Mouse (Mus musculus): Measurements from ENCODE around the gene Mpc1. TPM values are rescaled to one million over a fixed set of nuclear protein-coding genes. Genes with fewer than 3 reads are reported as not detected.
A peak's percentile ranks its signal among the peaks of the same experiment; 100 is the strongest.

Gene Mpc1
- polyA plus RNA-seq, 1 experiment from 2014 or later, result 166 TPM

DNA sequence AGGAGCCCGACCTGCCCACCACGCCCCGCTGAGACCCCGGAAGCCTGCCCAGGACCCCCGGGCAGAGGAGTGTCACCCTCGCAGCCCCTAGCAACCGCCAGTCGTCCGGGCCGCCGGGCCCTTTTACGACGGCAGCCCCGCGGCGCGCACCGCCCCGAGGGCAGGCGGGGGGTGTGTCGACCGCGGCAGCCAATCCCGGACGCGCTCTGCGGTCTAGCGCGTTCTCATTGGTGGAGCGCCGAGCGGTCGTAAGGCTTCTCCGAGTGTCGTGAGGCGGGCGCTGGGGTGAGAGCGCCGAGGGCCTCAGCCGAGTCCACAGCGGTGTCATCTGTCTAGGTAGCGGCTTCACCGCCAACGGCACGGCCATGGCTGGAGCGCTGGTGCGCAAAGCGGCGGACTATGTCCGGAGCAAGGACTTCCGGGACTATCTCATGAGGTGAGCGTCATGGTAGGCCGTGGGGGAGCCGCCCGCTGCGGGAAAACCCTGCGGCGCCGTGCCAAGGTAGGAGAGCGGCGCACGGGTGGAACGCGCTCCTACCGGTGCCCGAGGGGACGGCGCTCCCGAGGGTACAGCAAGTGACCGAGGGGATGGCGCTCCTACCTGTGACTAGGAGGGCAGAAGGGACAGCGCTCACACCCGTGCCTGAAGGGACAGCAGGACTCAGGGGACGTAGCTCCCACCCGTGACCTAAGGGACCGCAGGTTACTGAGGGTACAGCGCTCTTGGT, 986 bp downstream of the Mpc1 start:
- H3K4me2 ChIP-seq, result peak overlapping the region; percentile 93
- peak overlapping the region; percentile 85 for H3K9ac ChIP-seq
- peak overlapping the region; percentile 99 for H3K27ac ChIP-seq (ENCODE audit: poor library complexity, severe bottlenecking)
- H3K4me3 ChIP-seq, result peak overlapping the region; percentile 69
- peaks cover 5% of the 10 kb centered on the region; the same call in 1 of the 2 replicates for H3K27me3 ChIP-seq (replicated peaks)
- under 1% methylated on average over 77 of the region's 77 CpGs for WGBS
- no peaks in the 10 kb centered on the region for H3K9me3 ChIP-seq (replicated peaks)
- ATAC-seq (ENCODE audit: insufficient number of reproducible peaks, low FRiP score), result peak; percentile 99
- H3K36me3 ChIP-seq, result no peaks in the 10 kb centered on the region
- H3K4me1 ChIP-seq (replicated peaks), result peaks cover 6% of the 10 kb centered on the region; the same call in 1 of the 2 replicates

DNA sequence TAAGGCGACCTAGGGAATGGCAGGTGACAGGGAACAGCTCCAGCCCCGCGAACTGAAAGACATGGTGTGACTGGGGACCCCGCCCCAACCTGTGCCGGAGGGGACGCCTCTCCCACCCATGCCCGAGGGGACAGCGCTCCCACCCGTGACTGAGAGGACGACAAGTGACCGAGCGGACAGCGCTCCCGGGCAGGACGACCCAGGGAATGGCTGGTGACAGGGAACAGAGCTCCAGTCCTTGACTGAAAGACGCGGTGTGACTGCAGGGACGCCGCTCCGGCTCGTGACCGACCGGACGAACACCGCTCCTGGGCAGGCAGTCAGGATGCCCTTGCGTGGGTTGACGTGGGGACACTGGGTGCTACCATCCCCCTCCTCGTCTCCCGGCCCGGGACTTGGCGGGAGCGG, 1.6 kb downstream of the Mpc1 start:
- Histone ChIP-seq H3K4me1 (replicated peaks) (peaks cover 6% of the 10 kb centered on the region; the same call in 1 of the 2 replicates), H3K4me3 (peak overlapping the region; percentile 69), H3K9ac (peak overlapping the region; percentile 85), H3K9me3 (replicated peaks) (no peaks in the 10 kb centered on the region), H3K27ac (ENCODE audit: poor library complexity, severe bottlenecking) (peak overlapping the region; percentile 89), H3K27me3 (replicated peaks) (peaks cover 5% of the 10 kb centered on the region; the same call in 1 of the 2 replicates), H3K4me2 (peak overlapping the region; percentile 93), H3K36me3 (peaks cover 1% of the 10 kb centered on the region; the same call in 1 of the 2 replicates)
- ATAC-seq (ENCODE audit: insufficient number of reproducible peaks, low FRiP score), result peak; percentile 14
- under 1% methylated on average over 32 of the region's 32 CpGs for WGBS

DNA sequence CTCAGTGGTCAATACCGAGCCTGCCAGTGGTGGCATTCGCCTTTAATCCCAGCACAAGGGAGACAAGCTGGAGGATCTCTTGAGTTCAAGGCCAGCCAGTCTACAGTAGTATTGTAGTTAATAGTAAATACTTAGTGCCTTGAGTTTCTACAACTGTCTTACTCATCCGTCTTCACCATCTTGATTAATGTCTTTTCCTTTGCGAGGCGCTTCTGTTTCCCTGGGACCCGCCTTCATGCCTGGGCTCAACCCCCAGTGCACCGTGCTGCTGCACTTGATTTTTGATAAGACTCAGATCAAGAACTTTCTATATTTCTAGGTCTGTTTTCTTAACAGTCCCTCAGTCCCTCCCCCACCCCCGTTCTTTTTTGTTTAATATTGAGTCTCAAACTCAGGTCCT, 2.4 kb downstream of the Mpc1 start:
- Histone ChIP-seq H3K27me3 (replicated peaks) (peaks cover 1% of the 10 kb centered on the region; the same call in 1 of the 2 replicates), H3K9me3 (replicated peaks) (no peaks in the 10 kb centered on the region), H3K4me1 (replicated peaks) (peaks cover 6% of the 10 kb centered on the region; the same call in 1 of the 2 replicates), H3K27ac (ENCODE audit: poor library complexity, severe bottlenecking) (no peak overlapping the region), H3K4me2 (peak overlapping the region; percentile 93), H3K36me3 (peaks cover 8% of the 10 kb centered on the region; the same call in 1 of the 2 replicates), H3K4me3 (peak overlapping the region; percentile 69), H3K9ac (no peak overlapping the region)
- no peak for ATAC-seq (ENCODE audit: insufficient number of reproducible peaks, low FRiP score)
- 38% methylated on average over 8 of the region's 8 CpGs for WGBS

DNA sequence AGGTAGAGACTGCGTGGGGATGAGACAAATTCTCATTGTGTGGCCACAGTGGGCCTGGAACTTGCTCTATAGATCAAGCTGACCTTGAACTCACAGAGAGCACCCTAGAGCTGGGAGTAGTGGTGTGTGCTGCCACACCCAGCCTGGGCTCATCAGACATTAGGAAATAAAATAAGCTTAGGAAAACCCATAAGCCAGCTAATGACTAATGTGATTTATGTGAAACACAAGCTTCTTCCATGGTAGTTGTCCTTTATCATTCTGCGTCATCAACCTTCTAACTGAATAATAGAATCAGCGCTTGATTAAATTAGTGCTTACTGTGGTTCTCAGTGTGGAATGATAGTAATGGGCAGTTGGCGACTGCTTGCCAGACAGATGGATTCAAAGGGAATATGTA, 4.3 kb downstream of the Mpc1 start:
- H3K4me1 ChIP-seq (replicated peaks), result peaks cover 6% of the 10 kb centered on the region; the same call in 1 of the 2 replicates
- WGBS, result 87% methylated on average over 4 of the region's 4 CpGs
- no peaks in the 10 kb centered on the region for H3K27me3 ChIP-seq (replicated peaks)
- H3K4me2 ChIP-seq, result no peak overlapping the region
- no peak for ATAC-seq (ENCODE audit: insufficient number of reproducible peaks, low FRiP score)
- H3K9me3 ChIP-seq (replicated peaks), result no peaks in the 10 kb centered on the region
- H3K27ac ChIP-seq (ENCODE audit: poor library complexity, severe bottlenecking), result no peak overlapping the region
- H3K36me3 ChIP-seq, result peaks cover 12% of the 10 kb centered on the region
- H3K9ac ChIP-seq, result no peak overlapping the region
- H3K4me3 ChIP-seq, result no peak overlapping the region

DNA sequence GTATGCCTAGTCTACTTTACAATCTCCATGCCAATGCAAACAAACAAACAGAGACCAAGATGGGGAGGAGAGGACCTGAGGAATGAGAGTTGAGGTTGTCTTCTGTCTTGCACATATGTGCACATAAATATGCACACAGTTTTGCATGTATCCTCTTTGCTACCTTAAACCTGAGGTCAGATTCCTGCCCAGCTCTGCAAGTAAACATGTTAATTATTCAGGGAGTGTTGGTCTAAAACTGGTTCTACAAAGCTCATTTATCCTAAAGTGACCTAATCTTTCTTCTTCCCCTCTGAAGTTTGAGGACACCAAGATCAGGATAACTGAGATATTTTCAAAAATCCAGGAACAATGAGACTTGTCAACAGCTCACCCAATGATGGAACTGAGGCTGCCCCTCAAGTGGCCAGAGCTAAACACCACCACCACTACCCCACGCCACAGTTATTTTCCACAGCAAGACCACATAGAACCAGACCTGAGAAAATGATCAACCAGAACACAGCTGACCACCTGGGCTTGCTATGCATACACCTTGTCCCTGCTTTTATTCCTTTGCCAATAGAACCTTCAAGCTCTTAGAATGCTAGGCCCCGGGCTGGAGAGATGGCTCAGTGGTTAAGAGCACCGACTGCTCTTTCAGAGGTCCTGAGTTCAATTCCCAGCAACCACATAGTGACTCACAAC, 7.4 kb downstream of the Mpc1 start:
- no peak for ATAC-seq (ENCODE audit: insufficient number of reproducible peaks, low FRiP score)
- Histone ChIP-seq H3K4me3 (no peak overlapping the region), H3K27me3 (replicated peaks) (no peaks in the 10 kb centered on the region), H3K27ac (ENCODE audit: poor library complexity, severe bottlenecking) (no peak overlapping the region), H3K4me2 (no peak overlapping the region), H3K9me3 (replicated peaks) (no peaks in the 10 kb centered on the region), H3K9ac (no peak overlapping the region), H3K36me3 (peaks cover 12% of the 10 kb centered on the region), H3K4me1 (replicated peaks) (peaks cover 3% of the 10 kb centered on the region; the same call in 1 of the 2 replicates)
- WGBS, result 89% methylated on average over 3 of the region's 3 CpGs

DNA sequence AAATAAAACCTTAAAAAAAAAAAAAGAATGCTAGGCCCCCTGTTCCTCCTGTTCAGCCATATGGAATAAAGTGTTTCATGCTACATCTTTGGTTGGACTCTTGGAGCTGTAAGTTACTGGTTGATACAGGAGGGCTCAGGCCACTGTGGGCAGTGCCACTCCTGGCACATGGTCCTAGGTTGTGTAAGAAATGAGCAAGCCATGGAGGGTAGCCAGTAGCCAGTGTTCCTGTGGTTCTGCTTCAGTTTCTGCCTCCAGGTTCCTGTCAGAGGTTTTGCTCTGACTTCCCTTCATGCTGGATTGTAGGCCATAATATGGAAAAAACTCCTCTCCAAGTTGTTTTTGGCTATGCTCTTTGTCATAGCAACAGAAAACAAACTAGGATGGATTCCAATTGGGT, 8.0 kb downstream of the Mpc1 start:
- Histone ChIP-seq H3K27ac (ENCODE audit: poor library complexity, severe bottlenecking) (no peak overlapping the region), H3K4me1 (replicated peaks) (no peaks in the 10 kb centered on the region), H3K4me2 (no peak overlapping the region), H3K9me3 (replicated peaks) (no peaks in the 10 kb centered on the region), H3K27me3 (replicated peaks) (no peaks in the 10 kb centered on the region), H3K4me3 (no peak overlapping the region), H3K9ac (no peak overlapping the region), H3K36me3 (peaks cover 15% of the 10 kb centered on the region)
- no peak for ATAC-seq (ENCODE audit: insufficient number of reproducible peaks, low FRiP score)

DNA sequence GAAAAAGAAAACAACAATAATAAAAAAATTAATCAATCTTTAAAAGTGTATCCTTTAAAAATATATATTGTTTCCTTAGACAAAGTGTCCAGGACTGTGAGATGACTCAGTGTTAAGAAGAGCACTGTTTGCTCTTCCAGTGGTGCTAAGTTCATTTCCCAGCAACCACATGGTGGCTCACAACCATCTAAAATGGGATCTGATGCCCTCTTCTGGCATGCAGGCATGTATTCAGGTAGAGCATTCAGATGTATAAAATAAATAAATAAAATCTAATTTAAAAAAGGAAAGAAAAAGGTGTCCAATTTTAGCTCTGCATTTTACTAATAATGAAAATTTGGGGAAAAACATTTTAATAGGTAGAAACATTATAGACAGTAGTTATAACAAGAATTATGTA, 13.1 kb downstream of the Mpc1 start:
- no peaks in the 10 kb centered on the region for H3K9me3 ChIP-seq (replicated peaks)
- no peak overlapping the region for H3K27ac ChIP-seq (ENCODE audit: poor library complexity, severe bottlenecking)
- no peak for ATAC-seq (ENCODE audit: insufficient number of reproducible peaks, low FRiP score)
- no peak overlapping the region for H3K9ac ChIP-seq
- no peak overlapping the region for H3K4me2 ChIP-seq
- no peak overlapping the region for H3K4me3 ChIP-seq
- H3K27me3 ChIP-seq (replicated peaks), result no peaks in the 10 kb centered on the region
- H3K4me1 ChIP-seq (replicated peaks), result no peaks in the 10 kb centered on the region
- H3K36me3 ChIP-seq, result peaks cover 14% of the 10 kb centered on the region

DNA sequence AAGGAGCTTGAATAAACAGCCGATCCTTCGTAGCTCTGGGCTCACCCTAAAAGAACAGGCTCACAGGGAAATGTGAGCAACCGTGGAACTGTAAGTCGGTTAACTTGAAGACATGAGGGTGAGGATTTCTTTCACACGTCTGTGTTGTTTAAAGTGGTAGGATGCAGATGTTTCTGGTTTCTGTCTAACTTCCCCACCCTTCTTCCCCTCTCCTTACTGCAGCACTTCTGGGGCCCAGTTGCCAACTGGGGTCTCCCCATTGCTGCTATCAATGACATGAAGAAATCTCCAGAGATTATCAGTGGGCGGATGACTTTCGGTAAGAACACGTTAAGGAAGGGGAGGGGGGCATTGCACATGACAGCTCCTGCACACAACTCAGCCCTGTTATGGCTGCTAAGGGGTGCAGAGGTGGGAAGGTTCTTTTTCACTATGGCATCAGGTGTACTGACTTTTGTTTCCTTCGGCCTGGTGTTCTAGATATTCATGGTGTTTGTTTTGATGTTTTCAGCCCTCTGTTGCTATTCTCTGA, 13.7 kb downstream of the Mpc1 start:
- Histone ChIP-seq H3K27me3 (replicated peaks) (no peaks in the 10 kb centered on the region), H3K4me2 (no peak overlapping the region), H3K4me3 (no peak overlapping the region), H3K27ac (ENCODE audit: poor library complexity, severe bottlenecking) (no peak overlapping the region), H3K9ac (no peak overlapping the region), H3K9me3 (replicated peaks) (no peaks in the 10 kb centered on the region), H3K36me3 (peaks cover 14% of the 10 kb centered on the region), H3K4me1 (replicated peaks) (no peaks in the 10 kb centered on the region)
- WGBS, result 79% methylated on average over 9 of the region's 9 CpGs
- ATAC-seq (ENCODE audit: insufficient number of reproducible peaks, low FRiP score), result no peak

DNA sequence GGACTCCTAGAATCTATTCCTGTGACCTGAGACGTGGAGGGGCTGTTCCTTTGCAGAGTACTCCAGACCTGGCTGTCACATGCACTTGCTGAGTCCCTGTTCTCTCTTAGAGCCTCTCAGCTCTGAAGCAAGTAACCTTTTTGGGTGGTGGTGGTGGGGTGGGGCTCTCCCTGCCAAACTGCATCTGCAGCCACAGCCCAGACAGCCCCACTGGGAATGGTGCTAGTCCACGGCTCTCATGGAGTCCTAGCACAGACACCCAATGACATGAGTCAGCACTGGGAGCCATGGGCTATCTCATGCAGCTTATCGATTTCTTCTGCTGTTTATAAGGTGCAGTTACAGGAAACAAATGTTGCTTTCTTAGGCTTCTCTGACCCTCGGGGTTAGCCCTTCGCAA, 15.0 kb downstream of the Mpc1 start:
- 78% methylated on average over 5 of the region's 5 CpGs for WGBS
- Histone ChIP-seq H3K9ac (no peak overlapping the region), H3K9me3 (replicated peaks) (no peaks in the 10 kb centered on the region), H3K4me2 (no peak overlapping the region), H3K4me3 (no peak overlapping the region), H3K27me3 (replicated peaks) (no peaks in the 10 kb centered on the region), H3K27ac (ENCODE audit: poor library complexity, severe bottlenecking) (no peak overlapping the region), H3K4me1 (replicated peaks) (no peaks in the 10 kb centered on the region), H3K36me3 (peaks cover 14% of the 10 kb centered on the region)
- no peak for ATAC-seq (ENCODE audit: insufficient number of reproducible peaks, low FRiP score)

DNA sequence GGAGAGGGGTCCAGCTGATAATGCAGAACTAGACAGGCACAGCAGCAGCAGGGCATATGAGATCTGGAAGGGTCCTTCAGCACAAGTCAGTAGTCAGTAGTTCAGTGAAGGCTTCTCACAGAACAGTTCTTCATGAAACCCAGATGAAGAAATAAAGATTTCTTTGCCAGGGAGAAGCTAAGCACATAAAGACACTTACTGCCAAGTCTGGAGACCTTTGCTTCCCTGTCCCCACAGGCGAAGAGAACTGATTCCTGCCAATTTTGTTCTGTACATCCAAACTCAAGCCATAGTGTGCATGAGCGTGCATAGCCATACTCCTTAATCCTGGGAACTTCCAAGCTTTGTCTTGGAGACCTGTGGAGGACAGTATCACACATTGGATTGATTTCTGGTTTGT, 15.6 kb downstream of the Mpc1 start:
- WGBS, result 91% methylated on average over 2 of the region's 2 CpGs
- Histone ChIP-seq H3K9ac (no peak overlapping the region), H3K4me3 (no peak overlapping the region), H3K27me3 (replicated peaks) (no peaks in the 10 kb centered on the region), H3K4me2 (no peak overlapping the region), H3K4me1 (replicated peaks) (no peaks in the 10 kb centered on the region), H3K27ac (ENCODE audit: poor library complexity, severe bottlenecking) (no peak overlapping the region), H3K36me3 (peaks cover 14% of the 10 kb centered on the region), H3K9me3 (replicated peaks) (no peaks in the 10 kb centered on the region)
- no peak for ATAC-seq (ENCODE audit: insufficient number of reproducible peaks, low FRiP score)

DNA sequence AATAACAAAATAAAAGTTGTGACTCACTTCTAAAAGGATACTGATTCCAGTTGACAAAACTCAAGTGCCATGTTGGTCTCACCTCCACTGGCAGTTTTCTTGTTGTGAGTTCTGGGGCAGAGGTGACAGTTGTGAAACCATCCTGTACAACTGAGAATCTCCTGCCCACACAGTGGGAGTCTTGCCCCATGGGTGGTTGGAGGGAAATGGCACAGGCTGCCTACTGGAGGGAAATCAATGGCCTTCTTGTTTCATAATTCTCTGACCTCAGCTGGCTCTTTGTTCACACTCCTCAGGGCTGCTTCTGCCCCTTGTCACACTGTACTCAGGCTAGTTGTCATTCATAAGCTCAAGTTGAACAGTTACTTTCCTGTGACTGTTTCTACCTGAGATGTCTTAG, 16.8 kb downstream of the Mpc1 start:
- Histone ChIP-seq H3K27me3 (replicated peaks) (peaks cover 4% of the 10 kb centered on the region; the same call in 1 of the 2 replicates), H3K4me3 (no peak overlapping the region), H3K36me3 (peaks cover 14% of the 10 kb centered on the region), H3K9me3 (replicated peaks) (no peaks in the 10 kb centered on the region), H3K4me2 (no peak overlapping the region), H3K4me1 (replicated peaks) (no peaks in the 10 kb centered on the region), H3K27ac (ENCODE audit: poor library complexity, severe bottlenecking) (no peak overlapping the region), H3K9ac (no peak overlapping the region)
- no peak for ATAC-seq (ENCODE audit: insufficient number of reproducible peaks, low FRiP score)
